Mouse (Mus musculus) heart, embryonic 15.5 days (tissue): ENCODE measurements around the gene Rnf123. TPM values are rescaled to one million over a fixed set of nuclear protein-coding genes. Genes with fewer than 3 reads are reported as not detected.

Source experiments
- ATAC-seq: fragments of 200-750 bp; cut with Nextera tagmentation; replicated peaks from 2 replicates; pipeline ENCODE4 v1.8.0; 2017; ENCODE audit warnings: low read depth, moderate TSS enrichment; ENCODE audit not compliant: insufficient number of reproducible peaks, insufficient read depth, low FRiP score
- H3K27ac ChIP-seq: fragments of 300-500 bp; sonication (generic); 2 replicates; pipeline ENCODE4 v1.5.1; 2015; ENCODE audit warnings: mild to moderate bottlenecking, inconsistent platforms
- H3K27me3 ChIP-seq: fragments of 300-500 bp; sonication (generic); 2 replicates; pipeline ENCODE4 v1.6.1; 2015; ENCODE audit warnings: inconsistent platforms
- H3K36me3 ChIP-seq: fragments of 300-500 bp; sonication (generic); 2 replicates; pipeline ENCODE4 v1.6.1; 2015; ENCODE audit warnings: mild to moderate bottlenecking, inconsistent platforms
- H3K4me1 ChIP-seq: fragments of 300-500 bp; sonication (generic); replicated peaks from 2 replicates; pipeline ENCODE4 v1.6.1; 2015; ENCODE audit warnings: inconsistent platforms
- H3K4me2 ChIP-seq: fragments of 300-500 bp; sonication (generic); 2 replicates; pipeline ENCODE4 v1.6.1; 2015; ENCODE audit warnings: inconsistent platforms, mild to moderate bottlenecking, moderate library complexity
- H3K4me3 ChIP-seq: fragments of 300-500 bp; sonication (generic); 2 replicates; pipeline ENCODE4 v1.5.1; 2015; ENCODE audit warnings: mild to moderate bottlenecking, inconsistent platforms
- H3K9ac ChIP-seq: fragments of 300-500 bp; sonication (generic); 2 replicates; pipeline ENCODE4 v1.6.1; 2015; ENCODE audit warnings: mild to moderate bottlenecking, inconsistent platforms
- H3K9me3 ChIP-seq: fragments of 300-500 bp; sonication (generic); replicated peaks from 2 replicates; pipeline ENCODE4 v1.6.1; 2016; ENCODE audit warnings: inconsistent platforms
- WGBS: fragments of 180-500 bp; shearing (Covaris S2); methylation state at CpG from one replicate; pipeline ENCODE4 v1.1.7; 2015; ENCODE audit warnings: mixed read lengths; 5-methylcytosine and 5-hydroxymethylcytosine counted together
- polyA plus RNA-seq: library from polyadenylated mRNA; unstranded; fragments of >200 nt; fragmentation: Nextera tagmentation; extraction: Ambion mirVana; gene quantifications from 2 replicates; pipeline ENCODE4 v1.2.1, GENCODE M21; 2015

Gene Rnf123
- polyA plus RNA-seq, 1 experiment from 2014 or later: 29.8 TPM

GRCm38 (mm10) chr9:108119891-108120411 lies 36.8 kb upstream of the Rnf123 start:
- Histone ChIP-seq H3K27me3 (peaks cover 11% of the 10 kb centered on the region), H3K9ac (peak overlapping the region; percentile 43; the same call in 1 of the 2 replicates), H3K4me2 (peak overlapping the region; percentile 38; the same call in 1 of the 2 replicates), H3K27ac (peak overlapping the region; percentile 87), H3K4me3 (no peak overlapping the region), H3K9me3 (no peaks in the 10 kb centered on the region), H3K36me3 (no peaks in the 10 kb centered on the region), H3K4me1 (peaks cover 17% of the 10 kb centered on the region)
- peak; percentile 90 for ATAC-seq
- WGBS: 19% methylated on average over 8 of the region's 11 CpGs

- Histone ChIP-seq H3K4me3 (no peak overlapping the region), H3K9ac (no peak overlapping the region), H3K36me3 (no peaks in the 10 kb centered on the region), H3K4me2 (no peak overlapping the region), H3K27ac (no peak overlapping the region), H3K9me3 (no peaks in the 10 kb centered on the region), H3K27me3 (peaks cover 20% of the 10 kb centered on the region), H3K4me1 (peaks cover 17% of the 10 kb centered on the region)
- ATAC-seq: no peak
- 61% methylated on average over 4 of the region's 4 CpGs for WGBS
Measured at GRCm38 (mm10) chr9:108117143-108117542, 34.0 kb upstream of the Rnf123 start.

- WGBS: 66% methylated on average over 43 of the region's 43 CpGs
- no peak for ATAC-seq
- Histone ChIP-seq H3K4me3 (no peak overlapping the region), H3K9ac (no peak overlapping the region), H3K27me3 (peaks cover 24% of the 10 kb centered on the region), H3K4me2 (no peak overlapping the region), H3K4me1 (peaks cover 22% of the 10 kb centered on the region), H3K27ac (no peak overlapping the region), H3K9me3 (no peaks in the 10 kb centered on the region), H3K36me3 (no peaks in the 10 kb centered on the region)
Measured at GRCm38 (mm10) chr9:108115290-108116077, 32.3 kb upstream of the Rnf123 start.

- Histone ChIP-seq H3K4me3 (no peak overlapping the region), H3K27ac (no peak overlapping the region), H3K36me3 (no peaks in the 10 kb centered on the region), H3K9ac (no peak overlapping the region), H3K4me1 (peaks cover 24% of the 10 kb centered on the region), H3K27me3 (peaks cover 31% of the 10 kb centered on the region), H3K9me3 (no peaks in the 10 kb centered on the region), H3K4me2 (no peak overlapping the region)
- no peak for ATAC-seq
- WGBS: 93% methylated on average over 18 of the region's 18 CpGs
Measured at GRCm38 (mm10) chr9:108112719-108113340, 29.7 kb upstream of the Rnf123 start.

GRCm38 (mm10) chr9:108111593-108112121 lies 28.5 kb upstream of the Rnf123 start:
- Histone ChIP-seq H3K4me2 (peak overlapping the region; percentile 69), H3K9me3 (no peaks in the 10 kb centered on the region), H3K4me1 (peaks cover 24% of the 10 kb centered on the region), H3K27ac (no peak overlapping the region; the same call in 1 of the 2 replicates), H3K36me3 (no peaks in the 10 kb centered on the region), H3K9ac (peak overlapping the region; percentile 54), H3K27me3 (peaks cover 31% of the 10 kb centered on the region), H3K4me3 (peak overlapping the region; percentile 43)
- 70% methylated on average over 17 of the region's 17 CpGs for WGBS
- no peak for ATAC-seq

GRCm38 (mm10) chr9:108111101-108111592 lies 28.0 kb upstream of the Rnf123 start:
- WGBS: 9% methylated on average over 22 of the region's 22 CpGs
- H3K9me3 ChIP-seq: no peaks in the 10 kb centered on the region
- H3K27ac ChIP-seq: no peak overlapping the region; the same call in 1 of the 2 replicates
- H3K4me1 ChIP-seq: peaks cover 24% of the 10 kb centered on the region
- ATAC-seq: no peak; the same call in 1 of the 2 replicates
- H3K36me3 ChIP-seq: no peaks in the 10 kb centered on the region
- peak overlapping the region; percentile 43 for H3K4me3 ChIP-seq
- H3K9ac ChIP-seq: peak overlapping the region; percentile 54
- peak overlapping the region; percentile 69 for H3K4me2 ChIP-seq
- H3K27me3 ChIP-seq: peaks cover 31% of the 10 kb centered on the region

GRCm38 (mm10) chr9:108110160-108110559 lies 27.0 kb upstream of the Rnf123 start:
- 75% methylated on average over 16 of the region's 16 CpGs for WGBS
- Histone ChIP-seq H3K9me3 (no peaks in the 10 kb centered on the region), H3K27me3 (peaks cover 22% of the 10 kb centered on the region), H3K36me3 (no peaks in the 10 kb centered on the region), H3K4me1 (peaks cover 27% of the 10 kb centered on the region), H3K4me3 (no peak overlapping the region), H3K4me2 (peak overlapping the region; percentile 69; the same call in 1 of the 2 replicates), H3K27ac (no peak overlapping the region), H3K9ac (no peak overlapping the region)
- ATAC-seq: no peak

GRCm38 (mm10) chr9:108107867-108108266 lies 24.7 kb upstream of the Rnf123 start:
- Histone ChIP-seq H3K4me1 (peaks cover 34% of the 10 kb centered on the region), H3K27ac (no peak overlapping the region), H3K4me2 (no peak overlapping the region), H3K9ac (no peak overlapping the region), H3K27me3 (peaks cover 11% of the 10 kb centered on the region), H3K9me3 (no peaks in the 10 kb centered on the region), H3K4me3 (no peak overlapping the region), H3K36me3 (no peaks in the 10 kb centered on the region)
- 91% methylated on average over 16 of the region's 16 CpGs for WGBS
- ATAC-seq: no peak

- no peaks in the 10 kb centered on the region for H3K9me3 ChIP-seq
- no peaks in the 10 kb centered on the region for H3K36me3 ChIP-seq
- H3K4me3 ChIP-seq: no peak overlapping the region
- WGBS: 90% methylated on average over 23 of the region's 23 CpGs
- peaks cover 11% of the 10 kb centered on the region for H3K27me3 ChIP-seq
- no peak overlapping the region for H3K4me2 ChIP-seq
- H3K9ac ChIP-seq: no peak overlapping the region
- ATAC-seq: no peak
- H3K27ac ChIP-seq: no peak overlapping the region
- H3K4me1 ChIP-seq: peaks cover 30% of the 10 kb centered on the region
Measured at GRCm38 (mm10) chr9:108106090-108106489, 22.9 kb upstream of the Rnf123 start.

GRCm38 (mm10) chr9:108105549-108105863 lies 22.4 kb upstream of the Rnf123 start:
- Histone ChIP-seq H3K9ac (0 out of 2 replicates have a peak overlapping the region, but pooled peaks have one; percentile 27), H3K9me3 (no peaks in the 10 kb centered on the region), H3K4me3 (peak overlapping the region; percentile 17; the same call in 1 of the 2 replicates), H3K36me3 (no peaks in the 10 kb centered on the region), H3K27me3 (peaks cover 8% of the 10 kb centered on the region), H3K4me2 (no peak overlapping the region), H3K27ac (no peak overlapping the region), H3K4me1 (peaks cover 24% of the 10 kb centered on the region)
- ATAC-seq: no peak
- 79% methylated on average over 12 of the region's 12 CpGs for WGBS
